Mouse (Mus musculus): ENCODE measurements around the gene Gm10471. TPM values are rescaled to one million over a fixed set of nuclear protein-coding genes. Genes with fewer than 3 reads are reported as not detected.

Gm10471 gene
- total RNA-seq (2023) = not detected in 2 replicates

DNA sequence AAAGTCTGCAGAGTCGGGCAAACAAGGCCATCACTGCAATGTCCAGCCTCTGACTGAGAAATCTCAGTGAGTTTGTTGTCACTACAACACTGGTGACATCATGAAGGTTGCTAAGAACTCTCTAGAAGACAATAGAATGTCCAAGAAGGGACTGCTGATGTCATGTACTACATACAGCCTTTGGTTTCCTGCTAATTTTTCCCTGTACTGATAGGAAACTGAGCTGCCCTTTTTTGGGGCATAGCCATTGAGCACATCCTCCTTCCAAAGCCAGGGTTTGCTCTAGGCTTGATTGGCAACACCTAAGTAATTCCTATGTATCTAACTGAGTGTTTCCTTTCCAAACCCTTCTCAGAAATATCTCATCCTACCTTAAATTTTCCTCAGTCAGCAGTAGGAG, at the start of gene Gm10471:
TSS of gene Gm10471 (minus strand) at position 101 of the 400 bp plus-strand sequence.

DNA sequence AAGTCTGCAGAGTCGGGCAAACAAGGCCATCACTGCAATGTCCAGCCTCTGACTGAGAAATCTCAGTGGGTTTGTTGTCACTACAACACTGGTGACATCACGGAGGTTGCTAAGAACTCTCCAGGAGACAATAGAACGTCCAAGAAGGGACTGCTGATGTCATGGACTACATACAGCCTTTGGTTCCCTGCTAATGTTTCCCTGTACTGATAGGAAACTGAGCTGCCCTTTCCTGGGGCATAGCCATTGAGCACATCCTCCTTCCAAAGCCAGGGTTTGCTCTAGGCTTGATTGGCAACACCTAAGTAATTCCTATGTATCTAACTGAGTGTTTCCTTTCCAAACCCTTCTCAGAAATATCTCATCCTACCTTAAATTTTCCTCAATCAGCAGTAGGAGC, 32.2 kb upstream of the Gm10471 start, which contains the start of gene Gm10220:
TSS of gene Gm10220 (minus strand) at position 101 of the 400 bp plus-strand sequence.

DNA sequence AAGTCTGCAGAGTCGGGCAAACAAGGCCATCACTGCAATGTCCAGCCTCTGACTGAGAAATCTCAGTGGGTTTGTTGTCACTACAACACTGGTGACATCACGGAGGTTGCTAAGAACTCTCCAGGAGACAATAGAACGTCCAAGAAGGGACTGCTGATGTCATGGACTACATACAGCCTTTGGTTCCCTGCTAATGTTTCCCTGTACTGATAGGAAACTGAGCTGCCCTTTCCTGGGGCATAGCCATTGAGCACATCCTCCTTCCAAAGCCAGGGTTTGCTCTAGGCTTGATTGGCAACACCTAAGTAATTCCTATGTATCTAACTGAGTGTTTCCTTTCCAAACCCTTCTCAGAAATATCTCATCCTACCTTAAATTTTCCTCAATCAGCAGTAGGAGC, 16.2 kb upstream of the Gm10471 start, which contains the start of gene 5031410I06Rik:
TSS of gene 5031410I06Rik (minus strand) at position 101 of the 400 bp plus-strand sequence.

DNA sequence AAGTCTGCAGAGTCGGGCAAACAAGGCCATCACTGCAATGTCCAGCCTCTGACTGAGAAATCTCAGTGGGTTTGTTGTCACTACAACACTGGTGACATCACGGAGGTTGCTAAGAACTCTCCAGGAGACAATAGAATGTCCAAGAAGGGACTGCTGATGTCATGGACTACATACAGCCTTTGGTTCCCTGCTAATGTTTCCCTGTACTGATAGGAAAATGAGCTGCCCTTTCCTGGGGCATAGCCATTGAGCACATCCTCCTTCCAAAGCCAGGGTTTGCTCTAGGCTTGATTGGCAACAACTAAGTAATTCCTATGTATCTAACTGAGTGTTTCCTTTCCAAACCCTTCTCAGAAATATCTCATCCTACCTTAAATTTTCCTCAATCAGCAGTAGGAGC, 30.6 kb downstream of the Gm10471 start, which contains the start of gene Gm7347:
TSS of gene Gm7347 (minus strand) at position 101 of the 400 bp plus-strand sequence.

DNA sequence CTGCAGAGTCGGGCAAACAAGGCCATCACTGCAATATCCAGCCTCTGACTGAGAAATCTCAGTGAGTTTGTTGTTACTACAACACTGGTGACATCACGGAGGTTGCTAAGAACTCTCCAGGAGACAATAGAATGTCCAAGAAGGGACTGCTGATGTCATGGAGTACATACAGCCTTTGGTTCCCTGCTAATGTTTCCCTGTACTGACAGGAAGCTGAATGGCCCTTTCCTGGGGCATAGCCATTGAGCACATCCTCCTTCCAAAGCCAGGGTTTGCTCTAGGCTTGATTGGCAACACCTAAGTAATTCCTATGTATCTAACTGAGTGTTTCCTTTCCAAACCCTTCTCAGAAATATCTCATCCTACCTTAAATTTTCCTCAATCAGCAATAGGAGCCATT, 49.6 kb downstream of the Gm10471 start, which contains the start of gene Speer4a:
TSS of gene Speer4a (minus strand) at position 101 of the 400 bp plus-strand sequence.

Other genes starting within 250 kb of the Gm10471 start
- gene Gm21663, start 146.9 kb downstream of the Gm10471 start, total RNA-seq (2023) = not detected in 2 replicates
- gene Gm21671, start 134.9 kb downstream of the Gm10471 start, total RNA-seq (2023) = not detected in 2 replicates
- gene Gm21680, start 116.6 kb downstream of the Gm10471 start, total RNA-seq (2023) = not detected in 2 replicates
- gene Gm21698, start 100.6 kb downstream of the Gm10471 start, total RNA-seq (2023) = not detected in 2 replicates
- gene Gm1979, start 84.5 kb downstream of the Gm10471 start, total RNA-seq (2023) = not detected in 2 replicates
- gene Gm5862, start 66.4 kb downstream of the Gm10471 start, total RNA-seq (2023) = not detected in 2 replicates
- not detected in 2 replicates for gene Speer4a, start 49.7 kb downstream of the Gm10471 start, total RNA-seq (2023)
- gene Gm7347, start 30.7 kb downstream of the Gm10471 start, total RNA-seq (2023) = not detected in 2 replicates
- gene 5031410I06Rik, start 16.1 kb upstream of the Gm10471 start, total RNA-seq (2023) = not detected in 2 replicates
- gene Gm10220, start 32.1 kb upstream of the Gm10471 start, total RNA-seq (2023) = not detected in 2 replicates
- not detected in 2 replicates for gene Gm7361, start 168.4 kb upstream of the Gm10471 start, total RNA-seq (2023)